Mouse (Mus musculus) CH12.LX (cell line): Measurements from ENCODE around the gene Tbx5. TPM values are rescaled to one million over a fixed set of nuclear protein-coding genes. Genes with fewer than 3 reads are reported as not detected.

Experiments
- DNase-seq: peaks from one replicate; pipeline ENCODE4 v3.0.0-alpha.2; 2013; ENCODE audit errors: extremely low read depth
- H3K27ac ChIP-seq: 2 replicates; pipeline ENCODE4 v1.5.1; 2012; ENCODE audit warnings: low read depth, mild to moderate bottlenecking, control low read depth, moderate library complexity; ENCODE audit not compliant: insufficient read depth
- H3K27me3 ChIP-seq: replicated peaks from 2 replicates; pipeline ENCODE3; 2012; ENCODE audit warnings: inconsistent platforms
- H3K36me3 ChIP-seq, 2 experiments: replicated peaks in 1 of 2; 2 replicates each; pipeline versions ENCODE3 to v1.6.1; 2012; ENCODE audit warnings: inconsistent platforms in 1 of 2, low read length in 1 of 2, mild to moderate bottlenecking in 1 of 2, mixed read lengths in 1 of 2, moderate library complexity in 1 of 2; ENCODE audit not compliant: control insufficient read depth in 1 of 2, insufficient read depth in 1 of 2
- H3K4me1 ChIP-seq, 2 experiments: 2 replicates each; pipeline ENCODE4 v1.6.1; 2012; ENCODE audit warnings: inconsistent platforms in 1 of 2, moderate library complexity in 1 of 2; ENCODE audit not compliant: insufficient read depth in 2 of 2, control insufficient read depth in 1 of 2
- H3K4me2 ChIP-seq: 2 replicates; pipeline ENCODE4 v1.6.1; 2012; ENCODE audit warnings: low read depth, mild to moderate bottlenecking, control low read depth; ENCODE audit not compliant: poor library complexity, insufficient read depth, severe bottlenecking
- H3K4me3 ChIP-seq, 3 experiments: fragments of 150-350 bp in 1 of 3; sonication (generic) in 1 of 3; replicated peaks in 1 of 3; 2 replicates each; pipeline versions ENCODE3 to v1.5.1; 2011 to 2012; ENCODE audit warnings: low read depth in 2 of 3, low read length in 2 of 3, mild to moderate bottlenecking in 2 of 3, moderate library complexity in 2 of 3, control low read depth in 1 of 3, improper control_type of control experiment in 1 of 3, inconsistent platforms in 1 of 3, mixed read lengths in 1 of 3; ENCODE audit not compliant: poor library complexity in 1 of 3
- H3K79me2 ChIP-seq: replicated peaks from 2 replicates; pipeline ENCODE4 v1.6.1; 2012; ENCODE audit warnings: mild to moderate bottlenecking, moderate library complexity; ENCODE audit not compliant: control insufficient read depth, poor library complexity, insufficient read depth, severe bottlenecking; ENCODE audit errors: extremely low read depth
- H3K9ac ChIP-seq: 2 replicates; pipeline ENCODE4 v1.6.1; 2012; ENCODE audit warnings: low read depth, mild to moderate bottlenecking, control low read depth, moderate library complexity; ENCODE audit not compliant: insufficient read depth
- H3K9me3 ChIP-seq: replicated peaks from 2 replicates; pipeline ENCODE3; 2012; ENCODE audit warnings: low read length, inconsistent platforms, mixed read lengths
- BHLHE40 ChIP-seq: IDR thresholded peaks from 2 replicates; pipeline ENCODE4 v1.6.1; 2011; ENCODE audit warnings: mild to moderate bottlenecking, low read depth, low read length, improper control_type of control experiment
- CHD2 ChIP-seq: IDR thresholded peaks from 2 replicates; pipeline ENCODE4 v1.6.1; 2011; ENCODE audit warnings: low read length, improper control_type of control experiment
- E2F4 ChIP-seq: IDR thresholded peaks from 2 replicates; pipeline ENCODE4 v1.6.1; 2011; ENCODE audit warnings: low read depth, low read length, improper control_type of control experiment; ENCODE audit not compliant: insufficient replicate concordance
- JUN ChIP-seq: IDR thresholded peaks from 2 replicates; pipeline ENCODE4 v1.6.1; 2011; ENCODE audit warnings: low read depth, mild to moderate bottlenecking, low read length, improper control_type of control experiment, moderate library complexity; ENCODE audit not compliant: insufficient read depth
- JUND ChIP-seq: conservative IDR thresholded peaks from 2 replicates; pipeline ENCODE4 v1.6.1; 2011; ENCODE audit warnings: low read depth, low read length, improper control_type of control experiment
- KAT2A ChIP-seq: IDR thresholded peaks from 2 replicates; pipeline ENCODE4 v1.6.1; 2012; ENCODE audit warnings: low read length, improper control_type of control experiment, inconsistent platforms; ENCODE audit not compliant: insufficient replicate concordance
- MAFK ChIP-seq: IDR thresholded peaks from 2 replicates; pipeline ENCODE4 v1.6.1; 2011; ENCODE audit warnings: low read length, improper control_type of control experiment; ENCODE audit not compliant: insufficient replicate concordance
- MAZ ChIP-seq: IDR thresholded peaks from 2 replicates; pipeline ENCODE4 v1.6.1; 2012; ENCODE audit warnings: low read depth, mild to moderate bottlenecking, inconsistent platforms, low read length, improper control_type of control experiment, moderate library complexity
- MEF2A ChIP-seq: IDR thresholded peaks from 2 replicates; pipeline ENCODE4 v1.6.1; 2014; ENCODE audit warnings: low read depth, mild to moderate bottlenecking, inconsistent platforms, low read length, improper control_type of control experiment, borderline replicate concordance
- NELFE ChIP-seq: IDR thresholded peaks from 2 replicates; pipeline ENCODE4 v1.6.1; 2011; ENCODE audit warnings: low read depth, low read length, improper control_type of control experiment
- PAX5 ChIP-seq: IDR thresholded peaks from 2 replicates; pipeline ENCODE4 v1.6.1; 2012; ENCODE audit warnings: low read length, inconsistent platforms, mixed read lengths
- RAD21 ChIP-seq: IDR thresholded peaks from 2 replicates; pipeline ENCODE4 v1.6.1; 2011; ENCODE audit warnings: low read depth, mild to moderate bottlenecking, low read length, improper control_type of control experiment, moderate library complexity
- RCOR1 ChIP-seq: conservative IDR thresholded peaks from 2 replicates; pipeline ENCODE4 v1.6.1; 2012; ENCODE audit warnings: low read depth, mild to moderate bottlenecking, inconsistent platforms, low read length, improper control_type of control experiment
- SIN3A ChIP-seq: IDR thresholded peaks from 2 replicates; pipeline ENCODE4 v1.6.1; 2012; ENCODE audit warnings: low read length, improper control_type of control experiment, inconsistent platforms
- SMC3 ChIP-seq: IDR thresholded peaks from 2 replicates; pipeline ENCODE4 v1.6.1; 2011; ENCODE audit warnings: low read depth, low read length, improper control_type of control experiment
- TBP ChIP-seq: conservative IDR thresholded peaks from 2 replicates; pipeline ENCODE4 v1.6.1; 2011; ENCODE audit warnings: low read depth, low read length, improper control_type of control experiment
- UBTF ChIP-seq: IDR thresholded peaks from 2 replicates; pipeline ENCODE4 v1.6.1; 2012; ENCODE audit warnings: low read depth, mild to moderate bottlenecking, inconsistent platforms, low read length, improper control_type of control experiment, moderate library complexity
- USF1 ChIP-seq: IDR thresholded peaks from 2 replicates; pipeline ENCODE4 v1.6.1; 2014; ENCODE audit warnings: low read depth, mild to moderate bottlenecking, inconsistent platforms, low read length, improper control_type of control experiment
- USF2 ChIP-seq: conservative IDR thresholded peaks from 2 replicates; pipeline ENCODE4 v1.6.1; 2011; ENCODE audit warnings: low read depth, low read length, improper control_type of control experiment
- ZNF384 ChIP-seq: IDR thresholded peaks from 2 replicates; pipeline ENCODE4 v1.6.1; 2012; ENCODE audit warnings: low read depth, low read length, improper control_type of control experiment, inconsistent platforms
- dilution Hi-C: fragments of 300-500 bp; cut with MboI; formaldehyde crosslinking; loops from 2 replicates; pipeline ENCODE4 v1.14.3; 2020; ENCODE audit warnings: low sequenced_read_pairs; ENCODE audit not compliant: extremely low pct_unique_long_range_greater_than_20kb, extremely low pct_ligation_motif_present
- in situ Hi-C: fragments of 300-500 bp; cut with MboI; formaldehyde crosslinking; loops from 3 replicates; pipeline ENCODE4 v1.14.3; 2019; ENCODE audit warnings: low sequenced_read_pairs, low pct_ligation_motif_present, low pct_unique_long_range_greater_than_20kb, mixed read lengths
- polyA plus RNA-seq: library from polyadenylated mRNA; unstranded; fragments of >175 nt; gene quantifications from 2 replicates; pipeline ENCODE4 v1.2.1, GENCODE M21; 2012; ENCODE audit warnings: low read depth; ENCODE audit not compliant: insufficient read length
- total RNA-seq, 2 experiments: library from RNA; depleted of rRNA; stranded (reverse); fragments of 300-350 nt in 1 of 2; fragments of >200 nt in 1 of 2; gene quantifications; 2 replicates each; pipeline ENCODE4 v1.2.3; 2012 to 2014

The Tbx5 gene
- total and polyA plus RNA-seq, 3 experiments: not detected

- in situ Hi-C loops (loop anchor here (25.0 kb wide), 1 partner anchor 292 kb away; no protein-coding TSS in a partner anchor), dilution Hi-C loops (no loop called here)
- TF ChIP-seq SIN3A (no peak), RAD21 (no peak), TBP (no peak), CHD2 (no peak), UBTF (no peak), KAT2A (no peak), RCOR1 (no peak), USF1 (no peak), BHLHE40 (no peak), SMC3 (no peak), MAFK (no peak), ZNF384 (no peak), NELFE (no peak), PAX5 (no peak), JUND (no peak), MEF2A (no peak), E2F4 (no peak)
- no peak overlapping the region for H3K27ac ChIP-seq
- no peaks in the 10 kb centered on the region for H3K27me3 ChIP-seq
- no peak overlapping the region for H3K4me3 ChIP-seq
- DNase-seq: no peak
- H3K4me2 ChIP-seq: no peak overlapping the region
- H3K36me3 ChIP-seq: no peaks in the 10 kb centered on the region
- peaks cover 88% of the 10 kb centered on the region for H3K9me3 ChIP-seq
- no peak overlapping the region for H3K9ac ChIP-seq
- H3K4me1 ChIP-seq: no peaks in the 10 kb centered on the region
- H3K79me2 ChIP-seq: no peaks in the 10 kb centered on the region
These were observed 36.7 kb upstream of the Tbx5 start for GRCm38 (mm10) chr5:119795777-119796176.

- H3K9me3 ChIP-seq: peaks cover 86% of the 10 kb centered on the region
- H3K79me2 ChIP-seq: no peaks in the 10 kb centered on the region
- no peak overlapping the region for H3K27ac ChIP-seq
- in situ Hi-C loops: loop anchor here (25.0 kb wide), 1 partner anchor 291 kb away; no protein-coding TSS in a partner anchor
- TF ChIP-seq MEF2A (no peak), USF2 (no peak), MAZ (no peak), JUND (no peak), JUN (no peak)
- H3K27me3 ChIP-seq: no peaks in the 10 kb centered on the region
- no peak overlapping the region for H3K4me3 ChIP-seq
- dilution Hi-C loops: no loop called here
- H3K36me3 ChIP-seq: no peaks in the 10 kb centered on the region
- DNase-seq: no peak
- no peak overlapping the region for H3K9ac ChIP-seq
- no peaks in the 10 kb centered on the region for H3K4me1 ChIP-seq
- H3K4me2 ChIP-seq: no peak overlapping the region
These were observed 35.9 kb upstream of the Tbx5 start for GRCm38 (mm10) chr5:119796443-119797160.
